Mouse (Mus musculus): ENCODE results near the gene Cmss1.

Gene Cmss1

GRCm38 (mm10) chr16:57412766-57413165 is 193.9 kb downstream of the Cmss1 start:
- in situ Hi-C loops (cut with MboI; ENCODE audit: unreplicated experiment in 2 of 2): loop anchor here in 1 of 2 experiments (25.0 kb wide), 1 partner anchor 325 kb away; no protein-coding TSS in a partner anchor

- in situ Hi-C loops (cut with MboI; ENCODE audit: unreplicated experiment in 2 of 2): loop anchor here in 1 of 2 experiments (25.0 kb wide), 1 partner anchor 333 kb away; no protein-coding TSS in a partner anchor
Measured at GRCm38 (mm10) chr16:57403825-57404224, 202.8 kb downstream of the Cmss1 start.

GRCm38 (mm10) chr16:57402910-57403309 is 203.8 kb downstream of the Cmss1 start:
- in situ Hi-C loops (cut with MboI; ENCODE audit: unreplicated experiment in 2 of 2): loop anchor here in 1 of 2 experiments (25.0 kb wide), 1 partner anchor 334 kb away; no protein-coding TSS in a partner anchor

GRCm38 (mm10) chr16:57401702-57402101 is 205.0 kb downstream of the Cmss1 start:
- in situ Hi-C loops (cut with MboI; ENCODE audit: unreplicated experiment in 2 of 2): loop anchor here in 1 of 2 experiments (25.0 kb wide), 1 partner anchor 336 kb away; no protein-coding TSS in a partner anchor

GRCm38 (mm10) chr16:57399566-57399965 is 207.1 kb downstream of the Cmss1 start:
- in situ Hi-C loops (cut with MboI; ENCODE audit: unreplicated experiment in 2 of 2): loop anchor here (5.0 to 25.0 kb wide), 4 partner anchors 152 to 687 kb away; partner anchors contain the start of gene Tfg (in 1 of the 2)

- in situ Hi-C loops (cut with MboI; ENCODE audit: unreplicated experiment in 2 of 2): loop anchor here (5.0 to 25.0 kb wide), 4 partner anchors 151 to 686 kb away; partner anchors contain the start of gene Tfg (in 1 of the 2)
Measured at GRCm38 (mm10) chr16:57398387-57399214, 208.1 kb downstream of the Cmss1 start.

- in situ Hi-C loops (cut with MboI; ENCODE audit: unreplicated experiment in 2 of 2): loop anchor here (5.0 to 25.0 kb wide), 4 partner anchors 151 to 686 kb away; partner anchors contain the start of gene Tfg (in 1 of the 2)
Measured at GRCm38 (mm10) chr16:57397845-57398244, 208.8 kb downstream of the Cmss1 start.

GRCm38 (mm10) chr16:57396249-57396648 is 210.4 kb downstream of the Cmss1 start:
- in situ Hi-C loops (cut with MboI; ENCODE audit: unreplicated experiment in 2 of 2): loop anchor here (5.0 to 25.0 kb wide), 4 partner anchors 149 to 684 kb away; partner anchors contain the start of gene Tfg (in 1 of the 2)

- in situ Hi-C loops (cut with MboI; ENCODE audit: unreplicated experiment in 2 of 2): loop anchor here (10.0 to 25.0 kb wide), 2 partner anchors 278 to 681 kb away; partner anchors contain the start of gene Tfg (in 1 of the 2)
Measured at GRCm38 (mm10) chr16:57393161-57393560, 213.5 kb downstream of the Cmss1 start.

- in situ Hi-C loops (cut with MboI; ENCODE audit: unreplicated experiment in 2 of 2): loop anchor here (10.0 to 25.0 kb wide), 2 partner anchors 278 to 680 kb away; partner anchors contain the start of gene Tfg (in 1 of the 2)
Measured at GRCm38 (mm10) chr16:57392461-57392860, 214.2 kb downstream of the Cmss1 start.

GRCm38 (mm10) chr16:57391171-57391570 is 215.5 kb downstream of the Cmss1 start:
- in situ Hi-C loops (cut with MboI; ENCODE audit: unreplicated experiment in 2 of 2): loop anchor here (10.0 to 25.0 kb wide), 2 partner anchors 276 to 679 kb away; partner anchors contain the start of gene Tfg (in 1 of the 2)

GRCm38 (mm10) chr16:57389566-57390251 is 217.0 kb downstream of the Cmss1 start:
- in situ Hi-C loops (cut with MboI; ENCODE audit: unreplicated experiment in 2 of 2): loop anchor here (10.0 to 25.0 kb wide), 2 partner anchors 275 to 677 kb away; partner anchors contain the start of gene Tfg (in 1 of the 2)

GRCm38 (mm10) chr16:57384274-57384673 is 222.4 kb downstream of the Cmss1 start:
- in situ Hi-C loops (cut with MboI; ENCODE audit: unreplicated experiment in 2 of 2): loop anchor here in 1 of 2 experiments (25.0 kb wide), 1 partner anchor 672 kb away; the partner anchor contains the start of gene Tfg

- in situ Hi-C loops (cut with MboI; ENCODE audit: unreplicated experiment in 2 of 2): loop anchor here in 1 of 2 experiments (25.0 kb wide), 1 partner anchor 671 kb away; the partner anchor contains the start of gene Tfg
Measured at GRCm38 (mm10) chr16:57383266-57383971, 223.2 kb downstream of the Cmss1 start.

GRCm38 (mm10) chr16:57378631-57379330 is 227.9 kb downstream of the Cmss1 start:
- in situ Hi-C loops (cut with MboI; ENCODE audit: unreplicated experiment in 2 of 2): loop anchor here in 1 of 2 experiments (25.0 kb wide), 1 partner anchor 666 kb away; the partner anchor contains the start of gene Tfg

- in situ Hi-C loops (cut with MboI; ENCODE audit: unreplicated experiment in 2 of 2): loop anchor here in 1 of 2 experiments (25.0 kb wide), 1 partner anchor 663 kb away; the partner anchor contains the start of gene Tfg
Measured at GRCm38 (mm10) chr16:57375248-57375837, 231.3 kb downstream of the Cmss1 start.

GRCm38 (mm10) chr16:57372156-57372555 is 234.5 kb downstream of the Cmss1 start:
- in situ Hi-C loops (cut with MboI; ENCODE audit: unreplicated experiment in 2 of 2): no loop called here

GRCm38 (mm10) chr16:57369846-57370496 is 236.7 kb downstream of the Cmss1 start:
- in situ Hi-C loops (cut with MboI; ENCODE audit: unreplicated experiment in 2 of 2): no loop called here

Data from v-Abl transformed pro-B cells (cell line).